21 mouse cellular contexts compared by ENCODE assay signal in genomic region chr10:24822842-24823241, GRCm38 (mm10). TPM values are rescaled to one million over a fixed set of nuclear protein-coding genes. Genes with fewer than 3 reads are reported as not detected.
DNase-seq lines count a peak whose midpoint lies in the region; ATAC-seq and TF ChIP-seq lines count a peak whose summit lies in the region.
"Had no signal": no experiment of that assay in that cellular context is flagged by ENCODE, and none has a peak within 500 bp of the region (broad histone marks: within the 10 kb centered on the region; RNA-seq: fewer than 3 reads in every experiment).

No protein-coding gene starts in this region.

- no peak overlapping the region for H3K9ac ChIP-seq in kidney, postnatal 0 days (ENCODE audit: low read depth, low read length)
- no peak overlapping the region for H3K9ac ChIP-seq in stomach, embryonic 16.5 days (ENCODE audit: low read length)
- H3K9ac ChIP-seq in hindbrain, postnatal 0 days (replicated peaks; ENCODE audit: low read length): no peak overlapping the region
- H3K9ac ChIP-seq: embryonic facial prominence, embryonic 12.5 days; heart, embryonic 12.5 days; neural tube, embryonic 12.5 days had no signal

- H3K4me3 ChIP-seq in kidney, postnatal 0 days (replicated peaks; ENCODE audit: low read depth, low read length): no peak overlapping the region
- H3K4me3 ChIP-seq in stomach, embryonic 16.5 days (replicated peaks; ENCODE audit: low read length): no peak overlapping the region
- H3K4me3 ChIP-seq in hindbrain, postnatal 0 days (ENCODE audit: low read length): no peak overlapping the region
- H3K4me3 ChIP-seq: embryonic facial prominence, embryonic 12.5 days; heart, embryonic 12.5 days; hindbrain, embryonic 10.5 days; neural tube, embryonic 12.5 days had no signal

- H3K27me3 ChIP-seq in kidney, postnatal 0 days (ENCODE audit: insufficient read depth, low read length): no peaks in the 10 kb centered on the region
- H3K27me3 ChIP-seq in stomach, embryonic 16.5 days (ENCODE audit: control insufficient read depth, insufficient read depth, low read length): no peaks in the 10 kb centered on the region
- H3K27me3 ChIP-seq in hindbrain, postnatal 0 days (ENCODE audit: insufficient read depth, low read length): no peaks in the 10 kb centered on the region
- H3K27me3 ChIP-seq: embryonic facial prominence, embryonic 12.5 days; heart, embryonic 12.5 days; neural tube, embryonic 12.5 days had no signal

- no peak for ATAC-seq in kidney, postnatal 0 days (replicated peaks; ENCODE audit: low FRiP score, low read depth)
- ATAC-seq in stomach, embryonic 16.5 days (ENCODE audit: insufficient read depth, low FRiP score): 0 out of 2 replicates have a peak, but pooled peaks have one; percentile 44
- no peak for ATAC-seq in hindbrain, postnatal 0 days
- ATAC-seq: forebrain, embryonic 14.5 days; hindbrain, embryonic 16.5 days had no signal

- no peak for TF ChIP-seq CTCF in kidney, postnatal 0 days (IDR thresholded peaks at IDR 0.05; ENCODE audit: low read depth)
- no peak for TF ChIP-seq CTCF in hindbrain, postnatal 0 days (IDR thresholded peaks at IDR 0.05; ENCODE audit: low read depth)

- H3K27ac ChIP-seq in kidney, postnatal 0 days: peak overlapping the region; percentile 22; the same call in 1 of the 2 replicates
- no peak overlapping the region for H3K27ac ChIP-seq in stomach, embryonic 16.5 days (ENCODE audit: low read length)
- H3K27ac ChIP-seq in hindbrain, postnatal 0 days: no peak overlapping the region
- H3K27ac ChIP-seq: embryonic facial prominence, embryonic 12.5 days; hindbrain, embryonic 10.5 days; neural tube, embryonic 12.5 days had no signal

- H3K4me1 ChIP-seq in kidney, postnatal 0 days (replicated peaks; ENCODE audit: insufficient read depth, low read length): 0 out of 2 replicates have a peak, but pooled peaks cover 6% of the 10 kb centered on the region
- H3K4me1 ChIP-seq in stomach, embryonic 16.5 days (ENCODE audit: control insufficient read depth, insufficient read depth, low read length): peaks cover 8% of the 10 kb centered on the region
- no peaks in the 10 kb centered on the region for H3K4me1 ChIP-seq in hindbrain, postnatal 0 days (ENCODE audit: insufficient read depth, low read length)
- H3K4me1 ChIP-seq: neural tube, embryonic 12.5 days had no signal

- no peak for DNase-seq in kidney, postnatal 0 days (ENCODE audit: low spot score)
- DNase-seq in kidney, adult 8-10 months: no peak
- DNase-seq in 3T3-L1 (ENCODE audit: low read depth, low spot score) (peak; percentile 61), adipocyte (ENCODE audit: low spot score) (peak; percentile 5)
- DNase-seq in hindbrain, postnatal 0 days (ENCODE audit: low spot score): no peak
- DNase-seq in thymus, postnatal 36 days: no peak
- DNase-seq: cerebellum, adult 18-20 months; cerebellum, postnatal 25 days; heart, postnatal 10 days; kidney, postnatal 36 days; lung, postnatal 4 days; midbrain, embryonic 14.5 days; right cerebral cortex, postnatal 14 days had no signal

- H3K9me3 ChIP-seq in kidney, postnatal 0 days (replicated peaks; ENCODE audit: low read length): no peaks in the 10 kb centered on the region
- no peaks in the 10 kb centered on the region for H3K9me3 ChIP-seq in stomach, embryonic 16.5 days (replicated peaks; ENCODE audit: control insufficient read depth, low read length)
- H3K9me3 ChIP-seq in hindbrain, postnatal 0 days (ENCODE audit: low read length): no peaks in the 10 kb centered on the region
- H3K9me3 ChIP-seq: heart, embryonic 12.5 days; hindbrain, embryonic 10.5 days; neural tube, embryonic 12.5 days had no signal

- H3K36me3 ChIP-seq in kidney, postnatal 0 days (ENCODE audit: insufficient read depth, low read length): no peaks in the 10 kb centered on the region
- no peaks in the 10 kb centered on the region for H3K36me3 ChIP-seq in stomach, embryonic 16.5 days (ENCODE audit: control insufficient read depth, insufficient read depth, low read length)
- no peaks in the 10 kb centered on the region for H3K36me3 ChIP-seq in hindbrain, postnatal 0 days (ENCODE audit: insufficient read depth, low read length)
- H3K36me3 ChIP-seq: embryonic facial prominence, embryonic 12.5 days; heart, embryonic 12.5 days; hindbrain, embryonic 10.5 days; neural tube, embryonic 12.5 days had no signal

- WGBS in kidney, postnatal 0 days: 35% methylated on average over 1 of the region's 1 CpGs
- 64% methylated on average over 1 of the region's 1 CpGs for WGBS in stomach, embryonic 16.5 days
- 89% methylated on average over 1 of the region's 1 CpGs for WGBS in hindbrain, postnatal 0 days

- H3K4me2 ChIP-seq in kidney, postnatal 0 days (ENCODE audit: low read length): no peak overlapping the region
- no peak overlapping the region for H3K4me2 ChIP-seq in stomach, embryonic 16.5 days (ENCODE audit: low read depth, low read length)
- no peak overlapping the region for H3K4me2 ChIP-seq in hindbrain, postnatal 0 days (ENCODE audit: low read depth, low read length)
- H3K4me2 ChIP-seq: embryonic facial prominence, embryonic 12.5 days; heart, embryonic 12.5 days; neural tube, embryonic 12.5 days had no signal

RNA-seq across cellular contexts. Expression of gene Enpp3, which starts 19.8 kb away (rescaled TPM):
- 4.0 and 4.8 TPM in 2 replicates for polyA plus RNA-seq in kidney, postnatal 0 days (2015; fragmentation: Nextera tagmentation; extraction: Ambion mirVana)
- polyA plus RNA-seq in stomach, embryonic 16.5 days (2015; fragmentation: Nextera tagmentation; extraction: Ambion mirVana): 10.5 and 13.6 TPM in 2 replicates
- total RNA-seq in hindbrain, postnatal 0 days (2014; rRNA removed): 0.68 and 4.0 TPM in 2 replicates
- 1.5 and 1.7 TPM in 2 replicates for polyA plus RNA-seq in hindbrain, postnatal 0 days (2015; fragmentation: Nextera tagmentation; extraction: Ambion mirVana)
- total RNA-seq: granulocyte monocyte progenitor cell, adult 5-6 weeks had no signal

RNA-seq across cellular contexts. Expression of gene Med23, which starts 46.9 kb away (rescaled TPM):
- polyA plus RNA-seq in kidney, postnatal 0 days (2015; fragmentation: Nextera tagmentation; extraction: Ambion mirVana): 12.1 and 13.3 TPM in 2 replicates
- polyA plus RNA-seq in stomach, embryonic 16.5 days (2015; fragmentation: Nextera tagmentation; extraction: Ambion mirVana): 17.4 and 17.8 TPM in 2 replicates
- 41.5 and 58.2 TPM in 2 replicates for total RNA-seq in hindbrain, postnatal 0 days (2014; rRNA removed)
- polyA plus RNA-seq in hindbrain, postnatal 0 days (2015; fragmentation: Nextera tagmentation; extraction: Ambion mirVana): 15.2 and 17.1 TPM in 2 replicates

Comparison
In these comparisons a context has a peak if more than half of its experiments do, and no peak if none do; other contexts are left out.
1. DNase-seq: peak in 3T3-L1 (single experiment) and adipocyte (single experiment); none in kidney, postnatal 0 days (single experiment), kidney, adult 8-10 months (0 of 2), hindbrain, postnatal 0 days (single experiment) and thymus, postnatal 36 days (0 of 2).